Mouse (Mus musculus): Measurements from ENCODE around the gene Gpatch4. TPM values are rescaled to one million over a fixed set of nuclear protein-coding genes. Genes with fewer than 3 reads are reported as not detected.

The Gpatch4 gene
- total RNA-seq, 1 experiment = 37.9 TPM

DNA sequence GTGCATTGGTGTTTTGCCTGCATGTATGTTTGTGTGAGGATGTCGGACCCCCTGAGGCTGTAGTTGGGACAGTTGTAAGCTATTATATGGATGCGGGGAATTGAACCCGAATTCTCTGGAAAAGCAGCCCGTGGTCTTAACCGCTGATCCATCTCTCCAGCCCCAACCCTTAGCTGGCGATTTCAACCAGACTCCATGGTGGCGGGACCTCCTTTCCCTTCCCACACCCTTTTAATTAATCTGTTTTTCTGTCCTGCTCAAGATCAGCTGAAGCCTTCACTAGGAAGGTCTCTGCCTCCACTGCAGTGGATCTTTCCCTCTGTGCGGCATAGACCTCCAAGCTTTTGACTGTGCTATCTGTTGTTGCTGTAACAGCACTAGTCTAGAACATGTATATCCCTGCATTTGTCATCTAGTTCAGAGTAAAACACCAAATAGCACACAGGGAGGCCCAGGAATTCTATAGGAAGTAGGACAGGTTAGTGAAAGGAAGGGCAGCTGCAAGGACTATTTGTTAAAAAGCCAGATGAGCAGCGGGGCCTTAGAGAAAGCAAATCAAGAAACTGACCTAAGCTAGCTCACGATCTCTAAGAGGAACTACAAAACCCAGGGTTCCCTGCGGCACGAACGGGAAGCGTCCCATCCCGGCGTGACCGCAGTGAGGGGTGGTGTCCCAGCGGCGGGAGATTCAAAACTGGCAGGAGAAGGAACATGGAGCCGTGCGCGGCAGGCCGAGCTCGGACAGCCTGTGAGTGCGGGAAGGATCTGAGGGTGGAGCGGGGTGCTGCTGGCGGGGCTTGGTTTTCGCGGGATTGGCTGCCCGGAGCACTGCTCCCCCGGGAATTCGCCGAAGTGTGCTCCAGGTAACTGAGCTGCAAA, 38.7 kb downstream of the Gpatch4 start, which contains the start of gene Iqgap3:
Gene Iqgap3, plus strand, starts transcription at position 627 of the 879 bp plus-strand sequence.
- TF ChIP-seq CHD2 (IDR thresholded peaks at IDR 0.05; ENCODE audit: low read depth, low read length) = 0 out of 2 replicates have a peak, but pooled peaks have one; percentile 38
- TF ChIP-seq HCFC1 (IDR thresholded peaks at IDR 0.05; ENCODE audit: borderline replicate concordance, insufficient read depth, low read length) = peak; percentile 93
- TF ChIP-seq ZC3H11A (IDR thresholded peaks at IDR 0.05; ENCODE audit: borderline replicate concordance, low read depth, low read length) = no peak
- peaks cover 9% of the 10 kb centered on the region for H3K36me3 ChIP-seq (ENCODE audit: control insufficient read depth, insufficient read depth, low read length, poor library complexity, severe bottlenecking)
- DNase-seq (ENCODE audit: low read depth, low spot score) = peak; percentile 79

GRCm38 (mm10) chr3:88082224-88082618, 39.3 kb downstream of the Gpatch4 start:
- no peak for TF ChIP-seq ZNF384 (IDR thresholded peaks at IDR 0.05; ENCODE audit: low read depth, low read length)
- no peak for TF ChIP-seq MAFK (IDR thresholded peaks at IDR 0.05; ENCODE audit: insufficient read depth, low read depth, low read length)
- no peak for TF ChIP-seq ZC3H11A (IDR thresholded peaks at IDR 0.05; ENCODE audit: borderline replicate concordance, low read depth, low read length)
- TF ChIP-seq CHD2 (IDR thresholded peaks at IDR 0.05; ENCODE audit: low read depth, low read length) = no peak
- no peak for TF ChIP-seq HCFC1 (IDR thresholded peaks at IDR 0.05; ENCODE audit: borderline replicate concordance, insufficient read depth, low read length)
- no peak for DNase-seq (ENCODE audit: low read depth, low spot score)
- H3K36me3 ChIP-seq (ENCODE audit: control insufficient read depth, insufficient read depth, low read length, poor library complexity, severe bottlenecking) = peaks cover 10% of the 10 kb centered on the region
- H3K27ac ChIP-seq (ENCODE audit: insufficient read depth, low read depth, low read length, poor library complexity, severe bottlenecking) = peak overlapping the region; percentile 34; the same call in 1 of the 2 replicates
- H3K4me3 ChIP-seq (ENCODE audit: insufficient read depth in 1 of 2, low read depth in 1 of 2, low read length in 2 of 2, poor library complexity in 1 of 2, severe bottlenecking in 1 of 2) = peak overlapping the region; percentile 83 to 88
- peaks cover 0 to 3% of the 10 kb centered on the region in 2 experiments; a peak in 1 of 4 replicates for H3K4me1 ChIP-seq (ENCODE audit: control insufficient read depth in 2 of 2, insufficient read depth in 2 of 2, low read length in 2 of 2, poor library complexity in 1 of 2)
- in situ Hi-C loops (cut with MboI; ENCODE audit: low sequenced_read_pairs in 2 of 2, unreplicated experiment in 2 of 2) = no loop called here
- no peaks in the 10 kb centered on the region for H3K9me3 ChIP-seq (ENCODE audit: control insufficient read depth, insufficient read depth, low read depth, low read length)
- peak overlapping the region; percentile 86 for H3K9ac ChIP-seq (ENCODE audit: insufficient read depth, low read depth, low read length, poor library complexity, severe bottlenecking)

More for the DNA sequence above, 38.7 kb downstream of the Gpatch4 start, which contains the start of gene Iqgap3:
- in situ Hi-C loops (cut with MboI; ENCODE audit: low sequenced_read_pairs in 2 of 2, unreplicated experiment in 2 of 2) = no loop called here
- H3K4me1 ChIP-seq (ENCODE audit: control insufficient read depth in 2 of 2, insufficient read depth in 2 of 2, low read length in 2 of 2, poor library complexity in 1 of 2) = peaks cover 0 to 3% of the 10 kb centered on the region in 2 experiments; a peak in 1 of 4 replicates
- peak within 1 kb of the TSS; percentile 34; the same call in 1 of the 2 replicates for H3K27ac ChIP-seq (ENCODE audit: insufficient read depth, low read depth, low read length, poor library complexity, severe bottlenecking)
- no peaks in the 10 kb centered on the region for H3K9me3 ChIP-seq (ENCODE audit: control insufficient read depth, insufficient read depth, low read depth, low read length)
- H3K4me3 ChIP-seq (ENCODE audit: insufficient read depth in 1 of 2, low read depth in 1 of 2, low read length in 2 of 2, poor library complexity in 1 of 2, severe bottlenecking in 1 of 2) = peak within 1 kb of the TSS; percentile 83 to 88
- peak within 1 kb of the TSS; percentile 86 for H3K9ac ChIP-seq (ENCODE audit: insufficient read depth, low read depth, low read length, poor library complexity, severe bottlenecking)

DNA sequence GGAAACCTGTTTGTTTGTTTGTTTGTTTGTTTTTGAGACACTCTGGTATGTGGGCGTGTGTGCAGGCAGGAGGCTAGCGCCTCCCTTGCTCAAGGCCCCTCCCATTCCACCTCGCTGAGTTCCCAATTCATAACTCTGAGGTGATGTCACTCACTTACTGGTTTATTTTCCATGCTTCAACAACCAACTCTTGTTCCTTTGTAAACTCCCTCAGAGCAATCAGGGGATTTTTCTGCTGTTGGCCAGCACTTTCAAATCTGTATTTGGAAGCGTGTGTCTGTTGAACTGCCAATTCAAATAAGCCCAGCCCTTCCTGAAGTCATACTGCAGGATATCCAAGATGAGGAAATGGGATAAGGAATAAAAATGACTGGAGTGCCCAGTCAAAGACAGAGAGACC, 39.8 kb downstream of the Gpatch4 start:
- Histone ChIP-seq H3K9ac (ENCODE audit: insufficient read depth, low read depth, low read length, poor library complexity, severe bottlenecking) (peak overlapping the region; percentile 24; the same call in 1 of the 2 replicates), H3K4me3 (ENCODE audit: insufficient read depth in 1 of 2, low read depth in 1 of 2, low read length in 2 of 2, poor library complexity in 1 of 2, severe bottlenecking in 1 of 2) (peak overlapping the region; percentile 83 to 88), H3K4me1 (ENCODE audit: control insufficient read depth in 2 of 2, insufficient read depth in 2 of 2, low read length in 2 of 2, poor library complexity in 1 of 2) (peaks cover 0 to 3% of the 10 kb centered on the region in 2 experiments; a peak in 1 of 4 replicates), H3K27ac (ENCODE audit: insufficient read depth, low read depth, low read length, poor library complexity, severe bottlenecking) (no peak overlapping the region; the same call in 1 of the 2 replicates), H3K36me3 (ENCODE audit: control insufficient read depth, insufficient read depth, low read length, poor library complexity, severe bottlenecking) (peaks cover 11% of the 10 kb centered on the region), H3K9me3 (ENCODE audit: control insufficient read depth, insufficient read depth, low read depth, low read length) (no peaks in the 10 kb centered on the region)
- in situ Hi-C loops (cut with MboI; ENCODE audit: low sequenced_read_pairs in 2 of 2, unreplicated experiment in 2 of 2) = no loop called here
- no peak for DNase-seq (ENCODE audit: low read depth, low spot score)
- TF ChIP-seq MAFK (IDR thresholded peaks at IDR 0.05; ENCODE audit: insufficient read depth, low read depth, low read length) (no peak), CHD2 (IDR thresholded peaks at IDR 0.05; ENCODE audit: low read depth, low read length) (no peak), ZNF384 (IDR thresholded peaks at IDR 0.05; ENCODE audit: low read depth, low read length) (no peak), HCFC1 (IDR thresholded peaks at IDR 0.05; ENCODE audit: borderline replicate concordance, insufficient read depth, low read length) (no peak), ZC3H11A (IDR thresholded peaks at IDR 0.05; ENCODE audit: borderline replicate concordance, low read depth, low read length) (no peak)

DNA sequence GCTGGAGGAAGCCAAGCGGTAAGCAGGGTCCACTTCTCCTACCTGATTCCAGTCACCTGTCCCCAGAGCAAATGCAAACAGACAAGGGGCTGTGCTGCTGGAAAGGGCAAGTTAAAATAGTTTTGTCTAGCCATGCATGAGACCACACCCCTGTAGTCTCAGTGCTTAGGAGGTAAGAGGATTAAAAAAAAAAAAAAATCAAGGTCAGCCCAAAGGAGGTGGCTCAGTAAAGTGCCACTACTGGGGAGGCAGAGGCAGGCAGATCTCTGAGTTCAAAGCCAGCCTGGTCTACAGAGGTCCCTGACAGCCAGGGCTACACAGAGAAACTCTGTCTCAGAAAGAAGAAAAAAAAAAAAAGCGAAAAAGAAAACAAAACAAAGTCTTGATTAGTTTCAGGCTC, 41.1 kb downstream of the Gpatch4 start:
- Histone ChIP-seq H3K36me3 (ENCODE audit: control insufficient read depth, insufficient read depth, low read length, poor library complexity, severe bottlenecking) (peaks cover 18% of the 10 kb centered on the region), H3K4me1 (ENCODE audit: control insufficient read depth in 2 of 2, insufficient read depth in 2 of 2, low read length in 2 of 2, poor library complexity in 1 of 2) (peaks cover 0 to 3% of the 10 kb centered on the region in 2 experiments; a peak in 1 of 4 replicates), H3K4me3 (ENCODE audit: insufficient read depth in 1 of 2, low read depth in 1 of 2, low read length in 2 of 2, poor library complexity in 1 of 2, severe bottlenecking in 1 of 2) (no peak overlapping the region), H3K9ac (ENCODE audit: insufficient read depth, low read depth, low read length, poor library complexity, severe bottlenecking) (no peak overlapping the region), H3K9me3 (ENCODE audit: control insufficient read depth, insufficient read depth, low read depth, low read length) (no peaks in the 10 kb centered on the region), H3K27ac (ENCODE audit: insufficient read depth, low read depth, low read length, poor library complexity, severe bottlenecking) (no peak overlapping the region)
- no peak for DNase-seq (ENCODE audit: low read depth, low spot score)
- TF ChIP-seq ZC3H11A (IDR thresholded peaks at IDR 0.05; ENCODE audit: borderline replicate concordance, low read depth, low read length) = no peak
- TF ChIP-seq ZNF384 (IDR thresholded peaks at IDR 0.05; ENCODE audit: low read depth, low read length) = peak; percentile 64; the same call in 1 of the 2 replicates
- TF ChIP-seq HCFC1 (IDR thresholded peaks at IDR 0.05; ENCODE audit: borderline replicate concordance, insufficient read depth, low read length) = no peak
- no peak for TF ChIP-seq MAFK (IDR thresholded peaks at IDR 0.05; ENCODE audit: insufficient read depth, low read depth, low read length)
- TF ChIP-seq CHD2 (IDR thresholded peaks at IDR 0.05; ENCODE audit: low read depth, low read length) = no peak
- in situ Hi-C loops (cut with MboI; ENCODE audit: low sequenced_read_pairs in 2 of 2, unreplicated experiment in 2 of 2) = no loop called here

Measured in ES-E14 (cell line).